In genomic region chr5:150017672-150018071, GRCm38 (mm10) we compare ENCODE assay signal across 22 mouse cellular contexts. TPM values are rescaled to one million over a fixed set of nuclear protein-coding genes. Genes with fewer than 3 reads are reported as not detected.
DNase-seq lines count a peak whose midpoint lies in the region; ATAC-seq and TF ChIP-seq lines count a peak whose summit lies in the region.
"Had no signal": no experiment of that assay in that cellular context is flagged by ENCODE, and none has a peak within 500 bp of the region (broad histone marks: within the 10 kb centered on the region; RNA-seq: fewer than 3 reads in every experiment).

No protein-coding gene starts in this region.

- no peaks in the 10 kb centered on the region for H3K4me1 ChIP-seq in forebrain, embryonic 14.5 days (ENCODE audit: control insufficient read depth, insufficient read depth, low read length)
- H3K4me1 ChIP-seq in forebrain, embryonic 13.5 days, result peaks cover 13% of the 10 kb centered on the region
- H3K4me1 ChIP-seq in midbrain, postnatal 0 days (ENCODE audit: insufficient read depth, low read length), result no peaks in the 10 kb centered on the region
- H3K4me1 ChIP-seq in midbrain, embryonic 16.5 days (ENCODE audit: control insufficient read depth, insufficient read depth, low read length), result peaks cover 5% of the 10 kb centered on the region; the same call in 1 of the 2 replicates
- H3K4me1 ChIP-seq in cortical plate, adult 2 months (ENCODE audit: control insufficient read depth, insufficient read depth, low read length), result no peaks in the 10 kb centered on the region
- H3K4me1 ChIP-seq: heart, embryonic 12.5 days had no signal

- 45% methylated on average over 9 of the region's 9 CpGs for WGBS in forebrain, embryonic 14.5 days
- 39% methylated on average over 9 of the region's 9 CpGs for WGBS in forebrain, embryonic 13.5 days
- 31% methylated on average over 9 of the region's 9 CpGs for WGBS in midbrain, postnatal 0 days
- 29% methylated on average over 9 of the region's 9 CpGs for WGBS in midbrain, embryonic 16.5 days

- TF ChIP-seq CTCF in midbrain, postnatal 0 days (IDR thresholded peaks at IDR 0.05), result peak; percentile 73
- peak; percentile 26; the same call in 1 of the 2 replicates for TF ChIP-seq CTCF in cortical plate, adult 2 months (IDR thresholded peaks at IDR 0.05; ENCODE audit: extremely low read depth, insufficient read depth, low read length)

- no peaks in the 10 kb centered on the region for H3K27me3 ChIP-seq in forebrain, embryonic 14.5 days (replicated peaks; ENCODE audit: control insufficient read depth, insufficient read depth, low read length)
- no peaks in the 10 kb centered on the region; the same call in 1 of the 2 replicates for H3K27me3 ChIP-seq in forebrain, embryonic 13.5 days
- 0 out of 2 replicates have a peak, but pooled peaks cover 3% of the 10 kb centered on the region for H3K27me3 ChIP-seq in midbrain, postnatal 0 days (ENCODE audit: insufficient read depth, low read length)
- no peaks in the 10 kb centered on the region; the same call in 1 of the 2 replicates for H3K27me3 ChIP-seq in midbrain, embryonic 16.5 days (ENCODE audit: control insufficient read depth, insufficient read depth, low read depth, low read length)
- H3K27me3 ChIP-seq: neural tube, embryonic 12.5 days had no signal

- no peak overlapping the region for H3K27ac ChIP-seq in forebrain, embryonic 14.5 days (ENCODE audit: low read depth, low read length)
- H3K27ac ChIP-seq in forebrain, embryonic 13.5 days, result no peak overlapping the region
- H3K27ac ChIP-seq in midbrain, postnatal 0 days (ENCODE audit: low read depth, low read length), result no peak overlapping the region
- no peak overlapping the region for H3K27ac ChIP-seq in midbrain, embryonic 16.5 days (ENCODE audit: low read length)
- no peak overlapping the region for H3K27ac ChIP-seq in cortical plate, adult 2 months (ENCODE audit: insufficient read depth, low read length)
- H3K27ac ChIP-seq: forebrain, embryonic 12.5 days; macrophage; midbrain, embryonic 13.5 days; neural tube, embryonic 12.5 days had no signal

- no peak overlapping the region for H3K4me2 ChIP-seq in forebrain, embryonic 14.5 days (ENCODE audit: low read length)
- no peak overlapping the region for H3K4me2 ChIP-seq in forebrain, embryonic 13.5 days
- H3K4me2 ChIP-seq in midbrain, postnatal 0 days (ENCODE audit: low read depth, low read length, poor library complexity, severe bottlenecking), result no peak overlapping the region
- no peak overlapping the region for H3K4me2 ChIP-seq in midbrain, embryonic 16.5 days (ENCODE audit: low read length)
- H3K4me2 ChIP-seq: forebrain, embryonic 12.5 days; heart, embryonic 12.5 days; midbrain, embryonic 13.5 days; neural tube, embryonic 12.5 days had no signal

- no peak for TF ChIP-seq POLR2A in cortical plate, adult 2 months (IDR thresholded peaks at IDR 0.05; ENCODE audit: extremely low read depth, insufficient read depth, low read length)

- no peaks in the 10 kb centered on the region for H3K36me3 ChIP-seq in forebrain, embryonic 14.5 days (ENCODE audit: control insufficient read depth, insufficient read depth, low read length)
- no peaks in the 10 kb centered on the region for H3K36me3 ChIP-seq in forebrain, embryonic 13.5 days (ENCODE audit: poor library complexity, severe bottlenecking)
- no peaks in the 10 kb centered on the region for H3K36me3 ChIP-seq in midbrain, postnatal 0 days (ENCODE audit: insufficient read depth, low read length)
- H3K36me3 ChIP-seq in midbrain, embryonic 16.5 days (ENCODE audit: control insufficient read depth, insufficient read depth, low read length), result no peaks in the 10 kb centered on the region
- H3K36me3 ChIP-seq: forebrain, embryonic 12.5 days; heart, embryonic 12.5 days; midbrain, embryonic 13.5 days; neural tube, embryonic 12.5 days had no signal

- no peak for ATAC-seq in forebrain, embryonic 14.5 days
- ATAC-seq in forebrain, embryonic 13.5 days, result no peak
- no peak for ATAC-seq in midbrain, postnatal 0 days (ENCODE audit: low FRiP score)
- no peak for ATAC-seq in midbrain, embryonic 16.5 days
- ATAC-seq: liver, postnatal 0 days; midbrain, embryonic 13.5 days had no signal

- peak; percentile 24 for DNase-seq in forebrain, embryonic 14.5 days (ENCODE audit: low spot score)
- peak; percentile 50 for DNase-seq in kidney, postnatal 10 days
- DNase-seq in kidney, postnatal 36 days, result no peak
- peak; percentile 59 for DNase-seq in midbrain, postnatal 0 days (ENCODE audit: low spot score)
- DNase-seq in cerebellum, postnatal 10 days, result no peak
- DNase-seq: adrenal gland, adult 8-10 months; cerebellum, adult 18-20 months; kidney, adult 8-10 months; liver; liver, postnatal 0 days; thymus, adult 18-20 months had no signal

- no peak overlapping the region for H3K9ac ChIP-seq in forebrain, embryonic 14.5 days (ENCODE audit: low read length)
- no peak overlapping the region for H3K9ac ChIP-seq in forebrain, embryonic 13.5 days
- no peak overlapping the region for H3K9ac ChIP-seq in midbrain, postnatal 0 days (replicated peaks; ENCODE audit: low read length, poor library complexity, severe bottlenecking)
- H3K9ac ChIP-seq in midbrain, embryonic 16.5 days (ENCODE audit: low read depth, low read length), result no peak overlapping the region
- H3K9ac ChIP-seq: forebrain, embryonic 12.5 days; heart, embryonic 12.5 days; liver, postnatal 0 days; midbrain, embryonic 13.5 days; neural tube, embryonic 12.5 days had no signal

- H3K9me3 ChIP-seq in forebrain, embryonic 14.5 days (replicated peaks; ENCODE audit: control insufficient read depth, low read length), result no peaks in the 10 kb centered on the region
- no peaks in the 10 kb centered on the region for H3K9me3 ChIP-seq in forebrain, embryonic 13.5 days (replicated peaks)
- H3K9me3 ChIP-seq in midbrain, postnatal 0 days (ENCODE audit: low read length), result no peaks in the 10 kb centered on the region
- no peaks in the 10 kb centered on the region for H3K9me3 ChIP-seq in midbrain, embryonic 16.5 days (replicated peaks; ENCODE audit: control insufficient read depth, low read length, poor library complexity, severe bottlenecking)
- H3K9me3 ChIP-seq: forebrain, embryonic 12.5 days; neural tube, embryonic 12.5 days had no signal

- no peak overlapping the region for H3K4me3 ChIP-seq in forebrain, embryonic 14.5 days (ENCODE audit: low read depth, low read length)
- no peak overlapping the region for H3K4me3 ChIP-seq in forebrain, embryonic 13.5 days
- H3K4me3 ChIP-seq in midbrain, postnatal 0 days (ENCODE audit: low read depth, low read length), result no peak overlapping the region
- H3K4me3 ChIP-seq in midbrain, embryonic 16.5 days (ENCODE audit: low read depth, low read length), result no peak overlapping the region
- no peak overlapping the region for H3K4me3 ChIP-seq in cortical plate, adult 2 months (ENCODE audit: insufficient read depth, low read length)
- H3K4me3 ChIP-seq: forebrain, embryonic 12.5 days; heart, embryonic 12.5 days; midbrain, embryonic 13.5 days; neural tube, embryonic 12.5 days had no signal

RNA-seq across cellular contexts. Expression of gene Rxfp2, which starts 0.8 kb away (rescaled TPM):
- polyA plus RNA-seq in forebrain, embryonic 14.5 days (2014; fragmentation: Nextera tagmentation; extraction: Ambion mirVana), result 0.25 and 0.30 TPM in 2 replicates
- 0.36 and 0.50 TPM in 2 replicates for polyA plus RNA-seq in forebrain, embryonic 13.5 days (2015; fragmentation: Nextera tagmentation; extraction: Ambion mirVana)
- 0.38 and 1.5 TPM in 2 replicates for total RNA-seq in midbrain, postnatal 0 days (2014; rRNA removed)
- polyA plus RNA-seq in midbrain, postnatal 0 days (2015; fragmentation: Nextera tagmentation; extraction: Ambion mirVana), result 1.4 and 1.6 TPM in 2 replicates
- 1.1 and 1.9 TPM in 2 replicates for polyA plus RNA-seq in midbrain, embryonic 16.5 days (2015; fragmentation: Nextera tagmentation; extraction: Ambion mirVana)
- polyA plus RNA-seq in cortical plate, adult 2 months (2012; rRNA removed), result 2.3 and 2.7 TPM in 2 replicates
- total RNA-seq: adrenal gland, adult 8-10 months; CH12.LX; common myeloid progenitor, adult 5-6 weeks; heart, postnatal 25 days had no signal
- polyA plus RNA-seq: liver, postnatal 0 days; macrophage had no signal

Comparison
In these comparisons a context has a peak if more than half of its experiments do, and no peak if none do; other contexts are left out.
1. DNase-seq: peak in forebrain, embryonic 14.5 days (single experiment), kidney, postnatal 10 days (single experiment) and midbrain, postnatal 0 days (single experiment); none in kidney, postnatal 36 days (0 of 2) and cerebellum, postnatal 10 days (0 of 2).